Comparison of ENCODE assay signal across 15 mouse cellular contexts in genomic region chr1:152086951-152087350, GRCm38 (mm10). TPM values are rescaled to one million over a fixed set of nuclear protein-coding genes. Genes with fewer than 3 reads are reported as not detected.
DNase-seq lines count a peak whose midpoint lies in the region; ATAC-seq and TF ChIP-seq lines count a peak whose summit lies in the region.
"Had no signal": no experiment of that assay in that cellular context is flagged by ENCODE, and none has a peak within 500 bp of the region (broad histone marks: within the 10 kb centered on the region; RNA-seq: fewer than 3 reads in every experiment).

No protein-coding gene starts in this region.

- peaks cover 69% of the 10 kb centered on the region for H3K4me1 ChIP-seq in hindbrain, embryonic 12.5 days
- H3K4me1 ChIP-seq in midbrain, embryonic 16.5 days (ENCODE audit: control insufficient read depth, insufficient read depth, low read length) = peaks cover 48% of the 10 kb centered on the region

- no peaks in the 10 kb centered on the region for H3K27me3 ChIP-seq in hindbrain, embryonic 12.5 days
- H3K27me3 ChIP-seq in midbrain, embryonic 16.5 days (ENCODE audit: control insufficient read depth, insufficient read depth, low read depth, low read length) = no peaks in the 10 kb centered on the region
- H3K27me3 ChIP-seq: lung, embryonic 15.5 days had no signal

- no peaks in the 10 kb centered on the region for H3K36me3 ChIP-seq in hindbrain, embryonic 12.5 days
- no peaks in the 10 kb centered on the region for H3K36me3 ChIP-seq in midbrain, embryonic 16.5 days (ENCODE audit: control insufficient read depth, insufficient read depth, low read length)
- H3K36me3 ChIP-seq: G1E; lung, embryonic 15.5 days had no signal

- H3K4me3 ChIP-seq in hindbrain, embryonic 12.5 days = peak overlapping the region; percentile 77
- H3K4me3 ChIP-seq in midbrain, embryonic 16.5 days (ENCODE audit: low read depth, low read length) = peak overlapping the region; percentile 11; the same call in 1 of the 2 replicates
- H3K4me3 ChIP-seq: heart, adult 2 months; left cerebral cortex, adult 2 months; lung, embryonic 15.5 days had no signal

- TF ChIP-seq CTCF in brain, embryonic 14.5 days (IDR thresholded peaks at IDR 0.05; ENCODE audit: borderline replicate concordance, extremely low read depth, insufficient read depth, insufficient read length) = no peak

- no peaks in the 10 kb centered on the region for H3K9me3 ChIP-seq in hindbrain, embryonic 12.5 days (replicated peaks)
- no peaks in the 10 kb centered on the region for H3K9me3 ChIP-seq in midbrain, embryonic 16.5 days (replicated peaks; ENCODE audit: control insufficient read depth, low read length, poor library complexity, severe bottlenecking)
- H3K9me3 ChIP-seq: lung, embryonic 15.5 days had no signal

- no peak for ATAC-seq in hindbrain, embryonic 12.5 days (ENCODE audit: low FRiP score)
- ATAC-seq in midbrain, embryonic 16.5 days = no peak

- DNase-seq in embryo, embryonic 10 days (ENCODE audit: low spot score) = peak; percentile 47
- no peak for DNase-seq in embryo, embryonic 9.5 days (ENCODE audit: extremely low spot score)
- DNase-seq in brain, embryonic 14.5 days (ENCODE audit: low read depth) = peak; percentile 48
- no peak for DNase-seq in adrenal gland, adult 2 months
- no peak for DNase-seq in adrenal gland, adult (ENCODE audit: inconsistent age in 2 of 2, low spot score in 1 of 2)
- no peak for DNase-seq in left cerebral cortex, adult 11 months (ENCODE audit: low spot score)
- DNase-seq: heart, adult 2 months; kidney, postnatal 14 days; liver; thymus, postnatal 36 days had no signal

- 0 out of 2 replicates have a peak overlapping the region, but pooled peaks have one; percentile 7 for H3K27ac ChIP-seq in hindbrain, embryonic 12.5 days
- H3K27ac ChIP-seq in midbrain, embryonic 16.5 days (ENCODE audit: low read length) = no peak overlapping the region
- H3K27ac ChIP-seq: heart, adult 2 months; left cerebral cortex, adult 2 months; lung, embryonic 15.5 days had no signal

- H3K4me2 ChIP-seq in hindbrain, embryonic 12.5 days (replicated peaks) = peak overlapping the region; percentile 76
- peak overlapping the region; percentile 83 for H3K4me2 ChIP-seq in midbrain, embryonic 16.5 days (ENCODE audit: low read length)
- H3K4me2 ChIP-seq: lung, embryonic 15.5 days had no signal

- 0 out of 2 replicates have a peak overlapping the region, but pooled peaks have one; percentile 32 for H3K9ac ChIP-seq in hindbrain, embryonic 12.5 days
- no peak overlapping the region for H3K9ac ChIP-seq in midbrain, embryonic 16.5 days (ENCODE audit: low read depth, low read length)
- H3K9ac ChIP-seq: lung, embryonic 15.5 days had no signal

- no peak for TF ChIP-seq POLR2A in brain, embryonic 14.5 days (IDR thresholded peaks at IDR 0.05; ENCODE audit: borderline replicate concordance, extremely low read depth, insufficient read depth, insufficient read length, poor library complexity, severe bottlenecking)

- 35% methylated on average over 3 of the region's 3 CpGs for WGBS in hindbrain, embryonic 12.5 days
- 13% methylated on average over 3 of the region's 3 CpGs for WGBS in midbrain, embryonic 16.5 days

RNA-seq across cellular contexts. Expression of gene 1700025G04Rik, which starts 3.0 kb away (rescaled TPM):
- polyA plus RNA-seq in brain, embryonic 14.5 days (2012; rRNA removed) = 20.4 and 26.3 TPM in 2 replicates
- 51.0 and 58.8 TPM in 2 replicates for polyA plus RNA-seq in hindbrain, embryonic 12.5 days (2016; fragmentation: Nextera tagmentation; extraction: Ambion mirVana)
- 27.3 and 28.5 TPM in 2 replicates for polyA plus RNA-seq in midbrain, embryonic 16.5 days (2015; fragmentation: Nextera tagmentation; extraction: Ambion mirVana)
- total RNA-seq in adrenal gland, adult 2 months (2021) = 10 to 100 TPM; 53.7 to 66.1 TPM
- 2.6 and 3.0 TPM in 2 replicates for polyA plus RNA-seq in adrenal gland, adult 2 months (2012; rRNA removed)
- polyA plus RNA-seq: G1E had no signal

Comparison
In these comparisons a context has a peak if more than half of its experiments do, and no peak if none do; other contexts are left out.
1. DNase-seq: peak in embryo, embryonic 10 days (single experiment) and brain, embryonic 14.5 days (single experiment); none in embryo, embryonic 9.5 days (single experiment), adrenal gland, adult 2 months (single experiment), adrenal gland, adult (0 of 2) and left cerebral cortex, adult 11 months (single experiment).